Mouse (Mus musculus) myocyte (in vitro differentiated cells): ENCODE measurements around the gene Pygm. TPM values are rescaled to one million over a fixed set of nuclear protein-coding genes. Genes with fewer than 3 reads are reported as not detected.

Source experiments
- polyA plus RNA-seq: library from polyadenylated mRNA; unstranded; fragments of >200 nt; fragmentation: generic; extraction: Trizol; gene quantifications from one replicate; pipeline ENCODE4 v1.2.1, GENCODE M21; 2012; ENCODE audit warnings: missing spikeins

Pygm gene
- polyA plus RNA-seq, 1 experiment = 232 TPM

Other genes starting within 250 kb of the Pygm start
- gene Batf2, start 243.4 kb upstream of the Pygm start, polyA plus RNA-seq = 0.05 TPM
- gene Arl2, start 242.9 kb upstream of the Pygm start, polyA plus RNA-seq = 110 TPM
- gene Majin, start 200.0 kb upstream of the Pygm start, polyA plus RNA-seq = not detected
- 0.40 TPM for gene Gpha2, start 158.0 kb upstream of the Pygm start, polyA plus RNA-seq
- gene Ppp2r5b, start 148.5 kb upstream of the Pygm start, polyA plus RNA-seq = 51.4 TPM
- 15.2 TPM for gene Atg2a, start 142.7 kb upstream of the Pygm start, polyA plus RNA-seq
- gene Ehd1, start 107.7 kb upstream of the Pygm start, polyA plus RNA-seq = 433 TPM
- 10.0 TPM for gene Cdc42bpg, start 77.9 kb upstream of the Pygm start, polyA plus RNA-seq
- gene Men1, start 49.4 kb upstream of the Pygm start, polyA plus RNA-seq = 37.2 TPM
- gene Map4k2, start 43.3 kb upstream of the Pygm start, polyA plus RNA-seq = 10.0 TPM
- 131 TPM for gene Sf1, start 20.7 kb upstream of the Pygm start, polyA plus RNA-seq
- gene Rasgrp2, start 14.9 kb downstream of the Pygm start, polyA plus RNA-seq = 8.0 TPM
- gene Nrxn2, start 34.3 kb downstream of the Pygm start, polyA plus RNA-seq = 0.01 TPM
- gene Slc22a12, start 158.6 kb downstream of the Pygm start, polyA plus RNA-seq = not detected